8 mouse cellular contexts compared by ENCODE assay signal in the genomic region with DNA sequence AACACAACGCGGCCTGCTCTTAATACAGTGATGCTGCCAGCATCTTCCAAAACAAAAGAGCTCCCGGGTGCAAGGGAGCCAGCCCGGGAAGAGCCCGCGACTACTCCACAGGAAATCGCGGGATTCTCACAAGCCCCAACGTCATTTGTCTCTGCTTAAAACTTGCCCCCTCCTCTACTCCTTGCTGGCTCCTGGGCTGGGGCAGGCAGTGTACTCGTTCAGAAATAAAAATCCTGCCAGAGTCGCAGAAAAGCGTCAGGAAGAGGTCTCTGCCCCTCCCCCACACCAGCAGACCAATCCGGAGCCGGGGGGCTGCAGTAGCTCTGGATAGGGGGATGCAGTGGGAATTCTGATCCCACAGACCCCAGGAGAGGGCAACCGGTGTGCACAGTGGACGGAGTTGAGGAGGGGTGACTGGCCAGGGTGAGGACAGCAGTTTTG. TPM values are rescaled to one million over a fixed set of nuclear protein-coding genes. Genes with fewer than 3 reads are reported as not detected.
DNase-seq lines count a peak whose midpoint lies in the region; ATAC-seq lines count a peak whose summit lies in the region.
"Had no signal": no experiment of that assay in that cellular context is flagged by ENCODE, and none has a peak within 500 bp of the region (broad histone marks: within the 10 kb centered on the region; RNA-seq: fewer than 3 reads in every experiment).

No protein-coding gene starts in this region.

- H3K9ac ChIP-seq in forebrain, embryonic 14.5 days (ENCODE audit: low read length) = peak overlapping the region; percentile 73
- H3K9ac ChIP-seq in liver, embryonic 13.5 days = no peak overlapping the region

- H3K36me3 ChIP-seq in megakaryocyte, embryonic 14.5 days (replicated peaks; ENCODE audit: low read length) = no peaks in the 10 kb centered on the region
- H3K36me3 ChIP-seq in forebrain, embryonic 14.5 days (ENCODE audit: control insufficient read depth, insufficient read depth, low read length) = no peaks in the 10 kb centered on the region
- H3K36me3 ChIP-seq in liver, embryonic 13.5 days = no peaks in the 10 kb centered on the region

- H3K4me1 ChIP-seq in megakaryocyte, embryonic 14.5 days = peaks cover 88% of the 10 kb centered on the region
- peaks cover 5% of the 10 kb centered on the region; the same call in 1 of the 2 replicates for H3K4me1 ChIP-seq in forebrain, embryonic 14.5 days (ENCODE audit: control insufficient read depth, insufficient read depth, low read length)
- peaks cover 12% of the 10 kb centered on the region for H3K4me1 ChIP-seq in liver, embryonic 13.5 days (replicated peaks)

- peak; percentile 75 for DNase-seq in forebrain, embryonic 14.5 days (ENCODE audit: low spot score)
- DNase-seq in liver, embryonic 13.5 days = no peak
- peak; percentile 14 for DNase-seq in yolk sac, embryonic 10.5 days (ENCODE audit: low spot score)
- DNase-seq in testis, postnatal 10 days (ENCODE audit: low spot score) = no peak
- no peak for DNase-seq in left cerebral cortex, adult 8-10 months (ENCODE audit: low spot score in 2 of 2)
- DNase-seq: thymus, adult 18-20 months had no signal

- H3K27me3 ChIP-seq in megakaryocyte, embryonic 14.5 days (replicated peaks) = peaks cover 12% of the 10 kb centered on the region
- H3K27me3 ChIP-seq in forebrain, embryonic 14.5 days (replicated peaks; ENCODE audit: control insufficient read depth, insufficient read depth, low read length) = no peaks in the 10 kb centered on the region
- peaks cover 41% of the 10 kb centered on the region for H3K27me3 ChIP-seq in liver, embryonic 13.5 days

- H3K4me3 ChIP-seq in megakaryocyte, embryonic 14.5 days (replicated peaks) = peak overlapping the region; percentile 91
- peak overlapping the region; percentile 36 for H3K4me3 ChIP-seq in forebrain, embryonic 14.5 days (ENCODE audit: low read depth, low read length)
- no peak overlapping the region for H3K4me3 ChIP-seq in liver, embryonic 13.5 days (replicated peaks)

- WGBS in forebrain, embryonic 14.5 days = under 1% methylated on average over 16 of the region's 16 CpGs
- 6% methylated on average over 16 of the region's 16 CpGs for WGBS in liver, embryonic 13.5 days (ENCODE audit: insufficient replicate concordance)

- H3K9me3 ChIP-seq in megakaryocyte, embryonic 14.5 days = no peaks in the 10 kb centered on the region
- no peaks in the 10 kb centered on the region for H3K9me3 ChIP-seq in forebrain, embryonic 14.5 days (replicated peaks; ENCODE audit: control insufficient read depth, low read length)
- H3K9me3 ChIP-seq in liver, embryonic 13.5 days (replicated peaks) = no peaks in the 10 kb centered on the region

- ATAC-seq in megakaryocyte, adult 5-6 weeks (ENCODE audit: poor library complexity, severe bottlenecking) = no peak
- ATAC-seq in forebrain, embryonic 14.5 days = peak; percentile 53
- no peak for ATAC-seq in liver, embryonic 13.5 days (ENCODE audit: low read depth)

- peak overlapping the region; percentile 39; the same call in 1 of the 2 replicates for H3K27ac ChIP-seq in forebrain, embryonic 14.5 days (ENCODE audit: low read depth, low read length)
- H3K27ac ChIP-seq in liver, embryonic 13.5 days = no peak overlapping the region

- peak overlapping the region; percentile 65 for H3K4me2 ChIP-seq in forebrain, embryonic 14.5 days (ENCODE audit: low read length)
- H3K4me2 ChIP-seq in liver, embryonic 13.5 days = peak overlapping the region; percentile 10; the same call in 1 of the 2 replicates

RNA-seq across cellular contexts. Expression of a gene that starts 50.2 kb away (rescaled TPM):
- polyA plus RNA-seq in megakaryocyte, embryonic 14.5 days (2012; ENCODE audit: insufficient read depth, low replicate concordance) = not detected in 2 replicates
- not detected in 2 replicates for total RNA-seq in megakaryocyte, adult 5-6 weeks (2015)
- total RNA-seq in megakaryocyte, adult 5-6 weeks (2017) = not detected in 2 replicates
- polyA plus RNA-seq in forebrain, embryonic 14.5 days (2014; fragmentation: Nextera tagmentation; extraction: Ambion mirVana) = 3.2 and 5.3 TPM in 2 replicates
- polyA plus RNA-seq in liver, embryonic 13.5 days (2015; fragmentation: Nextera tagmentation; extraction: Ambion mirVana) = 0.12 and 0.17 TPM in 2 replicates
- total RNA-seq in left cerebral cortex, adult 8-10 months (2022) = 100 to 1,000 TPM; 139 to 156 (median 147) TPM

Comparison
In these comparisons a context has a peak if more than half of its experiments do, and no peak if none do; other contexts are left out.
1. DNase-seq: peak in forebrain, embryonic 14.5 days (single experiment) and yolk sac, embryonic 10.5 days (single experiment); none in liver, embryonic 13.5 days (single experiment), testis, postnatal 10 days (single experiment) and left cerebral cortex, adult 8-10 months (0 of 2).